Mouse (Mus musculus) heart, embryonic 13.5 days (tissue): Measurements from ENCODE around the gene Atg7. TPM values are rescaled to one million over a fixed set of nuclear protein-coding genes. Genes with fewer than 3 reads are reported as not detected.

ENCODE experiments used
- ATAC-seq: fragments of 200-750 bp; cut with Nextera tagmentation; 2 replicates; pipeline ENCODE4 v1.8.0; 2017; ENCODE audit warnings: moderate TSS enrichment; ENCODE audit not compliant: insufficient number of reproducible peaks, low FRiP score, low TSS enrichment; ENCODE audit errors: extremely low read depth
- H3K27ac ChIP-seq: fragments of 300-500 bp; sonication (generic); replicated peaks from 2 replicates; pipeline ENCODE4 v1.5.1; 2015; ENCODE audit warnings: moderate library complexity, mild to moderate bottlenecking, inconsistent platforms
- H3K27me3 ChIP-seq: fragments of 300-500 bp; sonication (generic); replicated peaks from 2 replicates; pipeline ENCODE4 v1.6.1; 2015; ENCODE audit warnings: mild to moderate bottlenecking, inconsistent platforms
- H3K36me3 ChIP-seq: fragments of 300-500 bp; sonication (generic); 2 replicates; pipeline ENCODE4 v1.6.1; 2015; ENCODE audit warnings: mild to moderate bottlenecking, inconsistent platforms
- H3K4me1 ChIP-seq: fragments of 300-500 bp; sonication (generic); 2 replicates; pipeline ENCODE4 v1.6.1; 2015; ENCODE audit warnings: inconsistent platforms
- H3K4me2 ChIP-seq: fragments of 300-500 bp; sonication (generic); 2 replicates; pipeline ENCODE4 v1.6.1; 2015; ENCODE audit warnings: inconsistent platforms, mild to moderate bottlenecking, moderate library complexity
- H3K4me3 ChIP-seq: fragments of 300-500 bp; sonication (generic); 2 replicates; pipeline ENCODE4 v1.5.1; 2015; ENCODE audit warnings: moderate library complexity, mild to moderate bottlenecking, inconsistent platforms
- H3K9ac ChIP-seq: fragments of 300-500 bp; sonication (generic); 2 replicates; pipeline ENCODE4 v1.6.1; 2015; ENCODE audit warnings: inconsistent platforms, mild to moderate bottlenecking, moderate library complexity
- H3K9me3 ChIP-seq: fragments of 300-500 bp; sonication (generic); 2 replicates; pipeline ENCODE4 v1.6.1; 2016; ENCODE audit warnings: inconsistent platforms
- WGBS: fragments of 180-500 bp; shearing (Covaris S2); methylation state at CpG from one replicate; pipeline ENCODE4 v1.1.7; 2015; ENCODE audit warnings: mixed read lengths; 5-methylcytosine and 5-hydroxymethylcytosine counted together
- polyA plus RNA-seq: library from polyadenylated mRNA; unstranded; fragments of >200 nt; fragmentation: Nextera tagmentation; extraction: Ambion mirVana; gene quantifications from 2 replicates; pipeline ENCODE4 v1.2.1, GENCODE M21; 2015

The Atg7 gene
- polyA plus RNA-seq, 1 experiment from 2014 or later = 17.5 TPM

GRCm38 (mm10) chr6:114736355-114736754 is 93.5 kb downstream of the Atg7 start:
- Histone ChIP-seq H3K4me3 (no peak overlapping the region), H3K36me3 (no peaks in the 10 kb centered on the region; the same call in 1 of the 2 replicates), H3K27me3 (peaks cover 22% of the 10 kb centered on the region), H3K4me2 (no peak overlapping the region), H3K9me3 (no peaks in the 10 kb centered on the region), H3K9ac (no peak overlapping the region), H3K4me1 (peaks cover 12% of the 10 kb centered on the region), H3K27ac (no peak overlapping the region)
- 88% methylated on average over 9 of the region's 9 CpGs for WGBS
- ATAC-seq = no peak

- H3K4me1 ChIP-seq = peaks cover 12% of the 10 kb centered on the region
- peaks cover 22% of the 10 kb centered on the region for H3K27me3 ChIP-seq
- no peaks in the 10 kb centered on the region for H3K9me3 ChIP-seq
- no peak overlapping the region for H3K4me3 ChIP-seq
- H3K36me3 ChIP-seq = no peaks in the 10 kb centered on the region; the same call in 1 of the 2 replicates
- no peak overlapping the region for H3K9ac ChIP-seq
- 83% methylated on average over 11 of the region's 11 CpGs for WGBS
- H3K27ac ChIP-seq = no peak overlapping the region
- H3K4me2 ChIP-seq = no peak overlapping the region
- ATAC-seq = no peak
Measured at GRCm38 (mm10) chr6:114737181-114737580, 94.3 kb downstream of the Atg7 start.

- H3K4me3 ChIP-seq = peak overlapping the region; percentile 50
- no peak overlapping the region for H3K27ac ChIP-seq
- peaks cover 22% of the 10 kb centered on the region for H3K27me3 ChIP-seq
- no peaks in the 10 kb centered on the region; the same call in 1 of the 2 replicates for H3K36me3 ChIP-seq
- ATAC-seq = no peak
- WGBS = 11% methylated on average over 45 of the region's 46 CpGs
- peak overlapping the region; percentile 77 for H3K4me2 ChIP-seq
- no peaks in the 10 kb centered on the region for H3K9me3 ChIP-seq
- peak overlapping the region; percentile 82 for H3K9ac ChIP-seq
- peaks cover 11% of the 10 kb centered on the region for H3K4me1 ChIP-seq
Measured at GRCm38 (mm10) chr6:114737931-114738759, 95.2 kb downstream of the Atg7 start.

- Histone ChIP-seq H3K4me2 (peak overlapping the region; percentile 77), H3K27me3 (peaks cover 22% of the 10 kb centered on the region), H3K4me3 (peak overlapping the region; percentile 50), H3K9me3 (no peaks in the 10 kb centered on the region), H3K36me3 (no peaks in the 10 kb centered on the region; the same call in 1 of the 2 replicates), H3K9ac (peak overlapping the region; percentile 82), H3K4me1 (peaks cover 6% of the 10 kb centered on the region), H3K27ac (no peak overlapping the region)
- WGBS = 77% methylated on average over 4 of the region's 4 CpGs
- ATAC-seq = no peak
Measured at GRCm38 (mm10) chr6:114738760-114739112, 95.8 kb downstream of the Atg7 start.

- H3K27me3 ChIP-seq = peaks cover 17% of the 10 kb centered on the region
- 86% methylated on average over 12 of the region's 12 CpGs for WGBS
- H3K9me3 ChIP-seq = no peaks in the 10 kb centered on the region
- H3K27ac ChIP-seq = no peak overlapping the region
- H3K4me1 ChIP-seq = peaks cover 6% of the 10 kb centered on the region
- no peak overlapping the region for H3K4me3 ChIP-seq
- no peak overlapping the region for H3K4me2 ChIP-seq
- no peaks in the 10 kb centered on the region for H3K36me3 ChIP-seq
- no peak overlapping the region for H3K9ac ChIP-seq
- no peak for ATAC-seq
Measured at GRCm38 (mm10) chr6:114742209-114743003, 99.5 kb downstream of the Atg7 start.

- Histone ChIP-seq H3K27ac (no peak overlapping the region), H3K9me3 (no peaks in the 10 kb centered on the region)
- 90% methylated on average over 8 of the region's 8 CpGs for WGBS
Measured at GRCm38 (mm10) chr6:114743126-114743525, 100.2 kb downstream of the Atg7 start.

GRCm38 (mm10) chr6:114743845-114744244 is 100.9 kb downstream of the Atg7 start:
- Histone ChIP-seq H3K9me3 (no peaks in the 10 kb centered on the region), H3K9ac (no peak overlapping the region), H3K36me3 (no peaks in the 10 kb centered on the region), H3K4me3 (no peak overlapping the region), H3K4me1 (no peaks in the 10 kb centered on the region), H3K4me2 (no peak overlapping the region), H3K27me3 (peaks cover 7% of the 10 kb centered on the region), H3K27ac (no peak overlapping the region)
- ATAC-seq = no peak
- 85% methylated on average over 2 of the region's 2 CpGs for WGBS

More at GRCm38 (mm10) chr6:114743126-114743525, 100.2 kb downstream of the Atg7 start:
- Histone ChIP-seq H3K4me3 (no peak overlapping the region), H3K27me3 (peaks cover 11% of the 10 kb centered on the region), H3K36me3 (no peaks in the 10 kb centered on the region), H3K4me2 (no peak overlapping the region), H3K4me1 (peaks cover under 1% of the 10 kb centered on the region), H3K9ac (no peak overlapping the region)
- no peak for ATAC-seq

- no peaks in the 10 kb centered on the region for H3K36me3 ChIP-seq
- H3K9ac ChIP-seq = no peak overlapping the region
- H3K9me3 ChIP-seq = no peaks in the 10 kb centered on the region
- no peak overlapping the region for H3K4me3 ChIP-seq
- peaks cover 6% of the 10 kb centered on the region for H3K4me1 ChIP-seq
- H3K27me3 ChIP-seq = no peaks in the 10 kb centered on the region
- no peak overlapping the region for H3K27ac ChIP-seq
- 77% methylated on average over 7 of the region's 7 CpGs for WGBS
- no peak for ATAC-seq
- no peak overlapping the region for H3K4me2 ChIP-seq
Measured at GRCm38 (mm10) chr6:114746439-114746974, 103.6 kb downstream of the Atg7 start.

GRCm38 (mm10) chr6:114748419-114748818 is 105.5 kb downstream of the Atg7 start:
- H3K27me3 ChIP-seq = no peaks in the 10 kb centered on the region
- ATAC-seq = no peak
- no peak overlapping the region for H3K4me2 ChIP-seq
- H3K4me3 ChIP-seq = no peak overlapping the region
- H3K27ac ChIP-seq = no peak overlapping the region
- H3K9ac ChIP-seq = no peak overlapping the region
- no peaks in the 10 kb centered on the region for H3K36me3 ChIP-seq
- peaks cover 6% of the 10 kb centered on the region for H3K4me1 ChIP-seq
- no peaks in the 10 kb centered on the region for H3K9me3 ChIP-seq
- WGBS = 81% methylated on average over 3 of the region's 3 CpGs

GRCm38 (mm10) chr6:114748882-114749281 is 106.0 kb downstream of the Atg7 start:
- no peaks in the 10 kb centered on the region for H3K36me3 ChIP-seq
- H3K9me3 ChIP-seq = no peaks in the 10 kb centered on the region
- no peak overlapping the region for H3K9ac ChIP-seq
- 86% methylated on average over 3 of the region's 3 CpGs for WGBS
- H3K27me3 ChIP-seq = no peaks in the 10 kb centered on the region
- H3K27ac ChIP-seq = no peak overlapping the region
- no peak overlapping the region for H3K4me2 ChIP-seq
- H3K4me1 ChIP-seq = peaks cover 6% of the 10 kb centered on the region
- ATAC-seq = no peak
- H3K4me3 ChIP-seq = no peak overlapping the region

- Histone ChIP-seq H3K27me3 (no peaks in the 10 kb centered on the region), H3K4me2 (no peak overlapping the region), H3K4me1 (no peaks in the 10 kb centered on the region), H3K9me3 (no peaks in the 10 kb centered on the region), H3K36me3 (no peaks in the 10 kb centered on the region), H3K27ac (no peak overlapping the region), H3K9ac (no peak overlapping the region), H3K4me3 (no peak overlapping the region)
- 69% methylated on average over 7 of the region's 7 CpGs for WGBS
- ATAC-seq = no peak
Measured at GRCm38 (mm10) chr6:114758795-114759194, 115.9 kb downstream of the Atg7 start.
